Mouse (Mus musculus) cerebellum, adult 2 months (tissue): ENCODE results near the gene Dock10. TPM values are rescaled to one million over a fixed set of nuclear protein-coding genes. Genes with fewer than 3 reads are reported as not detected.

ENCODE experiments used
- DNase-seq, 2 experiments: peaks; one replicate each; pipeline ENCODE4 v3.0.0; 2021
- H3K27ac ChIP-seq: fragments of 200-500 bp; 2 replicates; pipeline ENCODE4 v1.5.1; 2012; ENCODE audit warnings: low read length, control low read depth, inconsistent platforms; ENCODE audit not compliant: insufficient read depth
- H3K27me3 ChIP-seq: fragments of 200-500 bp; 2 replicates; pipeline ENCODE4 v1.6.1; 2012; ENCODE audit warnings: inconsistent platforms, mild to moderate bottlenecking, low read length, moderate library complexity; ENCODE audit not compliant: control insufficient read depth, insufficient read depth
- H3K4me1 ChIP-seq: fragments of 200-500 bp; 2 replicates; pipeline ENCODE4 v1.6.1; 2011; ENCODE audit warnings: low read length; ENCODE audit not compliant: control insufficient read depth, insufficient read depth
- H3K4me3 ChIP-seq: fragments of 200-500 bp; replicated peaks from 2 replicates; pipeline ENCODE3; 2011; ENCODE audit warnings: mild to moderate bottlenecking, low read depth, low read length, control low read depth; ENCODE audit not compliant: insufficient read depth
- CTCF ChIP-seq: fragments of 200-500 bp; IDR thresholded peaks from 2 replicates; pipeline ENCODE4 v1.5.1; 2011; ENCODE audit warnings: low read depth, mild to moderate bottlenecking, control low read depth, low read length, moderate library complexity, borderline replicate concordance; ENCODE audit not compliant: insufficient read depth
- POLR2A ChIP-seq: fragments of 200-500 bp; IDR thresholded peaks from 2 replicates; pipeline ENCODE4 v1.6.1; 2011; ENCODE audit warnings: low read length, control low read depth, borderline replicate concordance; ENCODE audit not compliant: insufficient read depth
- WGBS: fragments of 180-500 bp; shearing (Covaris S2); methylation state at CpG from one replicate; pipeline ENCODE4 v1.1.7; 2018; 5-methylcytosine and 5-hydroxymethylcytosine counted together
- polyA plus RNA-seq: library from polyadenylated mRNA; depleted of rRNA; stranded (reverse); fragments of >200 nt; gene quantifications from 2 replicates; pipeline ENCODE4 v1.2.3, GENCODE M21; 2012

The Dock10 gene
- polyA plus RNA-seq, 1 experiment: 27.1 TPM

- Histone ChIP-seq H3K27ac (no peak overlapping the region), H3K4me3 (no peak overlapping the region), H3K4me1 (no peaks in the 10 kb centered on the region), H3K27me3 (no peaks in the 10 kb centered on the region)
- WGBS: 85% methylated on average over 11 of the region's 11 CpGs
- TF ChIP-seq CTCF (no peak), POLR2A (no peak)
- no peak for DNase-seq
Observed at GRCm38 (mm10) chr1:80661506-80662402, 96.6 kb downstream of the Dock10 start.

DNA sequence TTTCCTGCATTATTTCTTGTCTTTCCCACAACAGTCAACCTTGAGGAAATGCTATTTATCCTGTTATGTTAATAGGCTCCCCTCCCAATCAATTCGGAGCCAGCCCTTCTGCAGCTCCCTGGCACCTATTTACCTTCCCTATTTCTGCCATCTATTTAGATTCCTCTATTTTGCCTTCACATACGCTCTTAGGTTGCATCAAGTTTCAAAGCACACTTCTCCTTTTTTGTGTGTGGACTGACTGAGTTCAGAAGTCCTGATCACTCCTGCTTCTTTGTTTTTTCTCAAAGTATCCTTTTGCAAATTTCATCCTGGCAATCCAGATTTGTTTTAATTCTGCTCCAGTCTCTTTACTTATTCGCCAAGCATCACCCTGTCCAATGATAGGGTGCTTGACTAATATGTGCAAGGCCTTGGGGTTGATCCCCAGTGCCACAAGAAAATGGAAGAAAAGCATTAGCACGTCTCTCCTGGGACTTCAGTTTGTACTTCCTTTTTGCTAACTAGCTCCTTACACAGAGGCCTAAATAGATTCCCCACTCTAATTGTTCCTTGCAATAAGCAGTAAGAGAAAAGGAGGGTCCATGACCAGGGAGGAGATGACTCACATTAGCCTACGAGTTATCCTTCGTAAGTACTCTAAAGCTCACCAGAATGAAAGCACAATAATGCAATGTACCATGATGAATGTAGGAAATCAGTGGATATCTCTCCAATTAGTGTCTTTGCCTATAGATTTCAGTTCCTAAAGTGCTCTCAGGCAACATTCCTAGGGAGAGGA, 98.7 kb downstream of the Dock10 start:
- WGBS: 88% methylated on average over 6 of the region's 6 CpGs
- Histone ChIP-seq H3K27me3 (no peaks in the 10 kb centered on the region), H3K27ac (no peak overlapping the region), H3K4me3 (no peak overlapping the region), H3K4me1 (no peaks in the 10 kb centered on the region)
- no peak for DNase-seq
- no peak for TF ChIP-seq CTCF
- TF ChIP-seq POLR2A: no peak

GRCm38 (mm10) chr1:80656389-80656788, 101.9 kb downstream of the Dock10 start:
- DNase-seq: no peak
- no peaks in the 10 kb centered on the region for H3K27me3 ChIP-seq
- no peak overlapping the region for H3K4me3 ChIP-seq
- no peaks in the 10 kb centered on the region for H3K4me1 ChIP-seq
- TF ChIP-seq CTCF: no peak
- TF ChIP-seq POLR2A: no peak
- H3K27ac ChIP-seq: no peak overlapping the region
- 58% methylated on average over 2 of the region's 2 CpGs for whole genome bisulfite sequencing

DNA sequence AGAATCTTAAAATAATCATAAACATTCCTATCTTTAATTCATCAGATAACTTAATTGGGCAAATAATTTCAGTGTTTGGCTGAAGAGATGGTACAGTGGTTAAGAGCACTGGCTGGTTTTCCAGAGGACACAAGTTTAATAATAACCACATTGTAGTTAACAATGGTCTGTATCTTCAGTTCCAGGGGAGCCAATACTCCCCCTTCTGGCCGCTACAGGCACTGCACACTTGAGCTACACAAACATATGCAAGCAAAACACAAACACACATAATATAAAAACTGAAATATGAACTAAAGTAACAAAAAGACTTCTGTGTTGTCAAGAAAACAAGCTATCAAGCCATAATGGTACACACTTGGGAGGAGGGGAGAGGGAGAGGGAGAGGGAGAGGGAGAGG, 102.5 kb downstream of the Dock10 start:
- no peak for DNase-seq
- Histone ChIP-seq H3K27ac (no peak overlapping the region), H3K4me3 (no peak overlapping the region), H3K27me3 (no peaks in the 10 kb centered on the region), H3K4me1 (no peaks in the 10 kb centered on the region)
- TF ChIP-seq CTCF: no peak
- no peak for TF ChIP-seq POLR2A
- WGBS: 66% methylated on average over 1 of the region's 1 CpGs

- TF ChIP-seq CTCF: no peak
- no peak for TF ChIP-seq POLR2A
- no peaks in the 10 kb centered on the region for H3K27me3 ChIP-seq
- H3K4me3 ChIP-seq: no peak overlapping the region
- DNase-seq: no peak
- no peaks in the 10 kb centered on the region for H3K4me1 ChIP-seq
- 73% methylated on average over 4 of the region's 4 CpGs for WGBS
- H3K27ac ChIP-seq: no peak overlapping the region
Observed at GRCm38 (mm10) chr1:80655195-80655594, 103.1 kb downstream of the Dock10 start.

DNA sequence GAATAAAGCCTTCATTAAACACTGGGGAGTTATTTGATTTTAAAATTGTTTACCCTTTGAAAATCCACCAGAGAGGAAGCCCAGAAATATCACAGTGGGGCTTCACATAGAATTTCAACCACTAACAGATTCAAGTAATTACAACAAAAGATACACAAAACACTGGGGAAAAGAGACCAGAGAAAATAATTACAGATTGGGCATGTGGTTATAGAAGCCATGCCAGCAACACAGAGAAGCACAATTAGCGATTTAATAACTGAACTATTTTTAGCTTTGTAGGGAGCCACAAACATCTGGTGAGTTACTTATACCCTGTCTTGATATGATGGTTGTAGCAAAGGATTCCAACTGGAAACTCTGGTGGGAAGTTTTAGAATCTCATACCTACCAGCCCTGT, 104.2 kb downstream of the Dock10 start:
- WGBS: 16% methylated on average over 1 of the region's 1 CpGs
- Histone ChIP-seq H3K4me3 (no peak overlapping the region), H3K27me3 (no peaks in the 10 kb centered on the region), H3K4me1 (no peaks in the 10 kb centered on the region), H3K27ac (no peak overlapping the region)
- no peak for DNase-seq
- no peak for TF ChIP-seq POLR2A
- no peak for TF ChIP-seq CTCF

DNA sequence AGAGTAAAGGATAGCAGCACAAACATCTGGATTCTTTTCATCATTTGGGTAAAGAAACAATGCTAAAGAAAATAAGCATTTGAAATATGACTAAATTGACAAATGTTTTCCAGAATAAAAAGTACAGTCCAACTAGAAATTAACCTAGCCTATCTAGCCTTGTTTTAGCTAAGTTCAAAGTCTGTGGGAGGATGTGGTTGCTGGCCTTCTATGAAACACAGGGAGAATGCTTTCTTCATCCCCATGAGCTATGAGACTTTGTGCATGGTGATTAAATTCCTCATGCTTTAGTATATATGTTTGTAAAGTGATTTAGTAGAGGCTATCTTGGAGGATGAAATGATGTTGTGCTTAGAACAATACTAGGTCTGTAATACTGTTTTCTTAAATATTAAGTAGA, 105.5 kb downstream of the Dock10 start:
- no peak overlapping the region for H3K4me3 ChIP-seq
- H3K27ac ChIP-seq: no peak overlapping the region
- TF ChIP-seq POLR2A: no peak
- TF ChIP-seq CTCF: no peak
- H3K27me3 ChIP-seq: no peaks in the 10 kb centered on the region
- no peaks in the 10 kb centered on the region for H3K4me1 ChIP-seq
- no peak for DNase-seq

GRCm38 (mm10) chr1:80652083-80652482, 106.2 kb downstream of the Dock10 start:
- no peak overlapping the region for H3K4me3 ChIP-seq
- TF ChIP-seq CTCF (no peak), POLR2A (no peak)

More at GRCm38 (mm10) chr1:80652083-80652482, 106.2 kb downstream of the Dock10 start:
- no peak for DNase-seq
- Histone ChIP-seq H3K27ac (no peak overlapping the region), H3K4me1 (no peaks in the 10 kb centered on the region), H3K27me3 (no peaks in the 10 kb centered on the region)
- 86% methylated on average over 2 of the region's 2 CpGs for WGBS
